ENCODE assay signal across 8 mouse cellular contexts in genomic region chr5:100636794-100637544, GRCm38 (mm10). TPM values are rescaled to one million over a fixed set of nuclear protein-coding genes. Genes with fewer than 3 reads are reported as not detected.
A peak's percentile ranks its signal among the peaks of the same experiment; 100 is the strongest.
DNase-seq lines count a peak whose midpoint lies in the region; ATAC-seq and TF ChIP-seq lines count a peak whose summit lies in the region.

No protein-coding gene starts in this region.

- no peaks in the 10 kb centered on the region for H3K4me1 ChIP-seq in lung, postnatal 0 days (ENCODE audit: insufficient read depth, low read depth, low read length)
- H3K4me1 ChIP-seq in midbrain, embryonic 14.5 days (ENCODE audit: control insufficient read depth, insufficient read depth, low read length) = no peaks in the 10 kb centered on the region

- intact Hi-C loops in heart, postnatal 14 days (cut with DNase I) = no loop called here

- H3K9ac ChIP-seq in lung, postnatal 0 days (replicated peaks; ENCODE audit: low read depth) = no peak overlapping the region
- no peak overlapping the region for H3K9ac ChIP-seq in midbrain, embryonic 14.5 days (replicated peaks; ENCODE audit: low read length)

- H3K27ac ChIP-seq in lung, postnatal 0 days (ENCODE audit: low read length) = peak overlapping the region; percentile 44
- H3K27ac ChIP-seq in layer of hippocampus, adult 2 months = no peak overlapping the region
- no peak overlapping the region for H3K27ac ChIP-seq in midbrain, embryonic 14.5 days (replicated peaks; ENCODE audit: low read depth, low read length)

- 0 out of 2 replicates have a peak overlapping the region, but pooled peaks have one; percentile 19 for H3K4me2 ChIP-seq in lung, postnatal 0 days (replicated peaks; ENCODE audit: low read depth, low read length)
- no peak overlapping the region for H3K4me2 ChIP-seq in midbrain, embryonic 14.5 days (ENCODE audit: low read length)

- H3K27me3 ChIP-seq in lung, postnatal 0 days (replicated peaks; ENCODE audit: insufficient read depth, low read length) = no peaks in the 10 kb centered on the region
- no peaks in the 10 kb centered on the region for H3K27me3 ChIP-seq in midbrain, embryonic 14.5 days (ENCODE audit: control insufficient read depth, insufficient read depth, low read length)

- H3K4me3 ChIP-seq in lung, postnatal 0 days (ENCODE audit: low read depth, low read length) = no peak overlapping the region
- H3K4me3 ChIP-seq in layer of hippocampus, adult 2 months = no peak overlapping the region
- H3K4me3 ChIP-seq in midbrain, embryonic 14.5 days (replicated peaks; ENCODE audit: low read depth, low read length) = no peak overlapping the region

- WGBS in lung, postnatal 0 days = 41% methylated on average over 8 of the region's 8 CpGs
- WGBS in midbrain, embryonic 14.5 days = 77% methylated on average over 8 of the region's 8 CpGs

- peak; percentile 40 for TF ChIP-seq CTCF in lung, postnatal 0 days (IDR thresholded peaks at IDR 0.05)
- TF ChIP-seq CTCF in layer of hippocampus, adult 2 months (conservative IDR thresholded peaks at IDR 0.05) = no peak

- no peaks in the 10 kb centered on the region for H3K36me3 ChIP-seq in lung, postnatal 0 days (ENCODE audit: insufficient read depth, low read length)
- no peaks in the 10 kb centered on the region for H3K36me3 ChIP-seq in midbrain, embryonic 14.5 days (ENCODE audit: control insufficient read depth, insufficient read depth, low read length)

- ATAC-seq in lung, postnatal 0 days = peak; percentile 89
- ATAC-seq in midbrain, embryonic 14.5 days (ENCODE audit: low FRiP score, low TSS enrichment) = no peak

- no peaks in the 10 kb centered on the region for H3K9me3 ChIP-seq in lung, postnatal 0 days (ENCODE audit: low read length)
- H3K9me3 ChIP-seq in midbrain, embryonic 14.5 days (ENCODE audit: control insufficient read depth, low read length) = no peaks in the 10 kb centered on the region

- DNase-seq in adrenal gland, adult 2 months = peak; percentile 48
- no peak for DNase-seq in adrenal gland, adult 18-20 months (ENCODE audit: low spot score in 2 of 2)
- DNase-seq in adrenal gland, postnatal 14 days = peak; percentile 50
- DNase-seq in heart, postnatal 14 days = peak; percentile 15 to 40
- peak; percentile 89 for DNase-seq in lung, postnatal 0 days (ENCODE audit: low spot score)
- DNase-seq in layer of hippocampus, adult 2 months (ENCODE audit: low spot score in 2 of 2) = no peak
- DNase-seq in midbrain, embryonic 14.5 days = no peak
- no peak for DNase-seq in spleen, postnatal 14 days (ENCODE audit: low spot score in 2 of 2)

- peak; percentile 64; the same call in 1 of the 2 replicates for TF ChIP-seq EP300 in lung, postnatal 0 days (IDR thresholded peaks at IDR 0.05)

RNA-seq across cellular contexts. Expression of gene Coq2, which starts 38.0 kb away (rescaled TPM):
- 10 to 100 TPM; 53.0 to 74.5 TPM for total RNA-seq in adrenal gland, adult 2 months (2021)
- 142 and 265 TPM in 2 replicates for polyA plus RNA-seq in adrenal gland, adult 2 months (2012; rRNA removed)
- 10 to 100 TPM; 69.5 to 71.5 TPM for total RNA-seq in adrenal gland, adult 18-20 months (2021)
- 59.7 and 60.6 TPM in 2 replicates for total RNA-seq in adrenal gland, postnatal 14 days (2021)
- total RNA-seq in heart, postnatal 14 days (2021) = 10 to 100 TPM; 68.4 to 73.1 TPM
- polyA plus RNA-seq in lung, postnatal 0 days (2015; fragmentation: Nextera tagmentation; extraction: Ambion mirVana) = 34.3 and 35.5 TPM in 2 replicates
- total RNA-seq in layer of hippocampus, adult 2 months (2021) = 10 to 100 TPM; 84.1 to 86.9 TPM
- polyA plus RNA-seq in midbrain, embryonic 14.5 days (2014; fragmentation: Nextera tagmentation; extraction: Ambion mirVana) = 52.1 and 54.8 TPM in 2 replicates

Comparison
In these comparisons a context has a peak if more than half of its experiments do, and no peak if none do; other contexts are left out.
1. DNase-seq: peak in adrenal gland, adult 2 months (single experiment), adrenal gland, postnatal 14 days (single experiment), heart, postnatal 14 days (2 of 2) and lung, postnatal 0 days (single experiment); none in adrenal gland, adult 18-20 months (0 of 2), layer of hippocampus, adult 2 months (0 of 2), midbrain, embryonic 14.5 days (single experiment) and spleen, postnatal 14 days (0 of 2).